Mouse (Mus musculus): Measurements from ENCODE around the gene Sco1. TPM values are rescaled to one million over a fixed set of nuclear protein-coding genes. Genes with fewer than 3 reads are reported as not detected.

Gene Sco1
- polyA plus RNA-seq, 1 experiment from 2014 or later, result 12.7 TPM

DNA sequence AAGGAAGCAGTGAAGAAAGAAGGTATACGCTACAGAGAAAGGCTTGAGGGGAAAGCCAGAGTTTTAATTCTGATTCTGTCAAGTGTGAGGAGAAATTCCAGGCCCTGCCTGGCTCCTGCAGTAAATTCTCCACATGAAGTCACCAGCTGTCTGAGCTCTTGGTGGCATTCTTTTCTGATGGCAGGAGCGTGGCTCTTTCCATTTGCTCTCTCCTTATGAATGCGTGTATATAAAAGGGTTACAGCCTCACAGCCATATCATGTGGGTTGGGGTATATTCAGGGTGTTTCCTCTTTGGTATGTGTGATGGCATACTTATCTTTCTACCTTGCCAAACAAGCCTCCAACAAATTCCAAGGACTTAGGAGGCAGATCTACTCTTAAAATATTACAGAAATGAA is 10.3 kb downstream of the Sco1 start:
- ATAC-seq, result no peak
- Histone ChIP-seq H3K27me3 (replicated peaks; ENCODE audit: control insufficient read depth, insufficient read depth, low read length) (no peaks in the 10 kb centered on the region), H3K4me2 (ENCODE audit: low read length) (no peak overlapping the region), H3K4me1 (replicated peaks; ENCODE audit: control insufficient read depth, insufficient read depth, low read length) (no peaks in the 10 kb centered on the region), H3K9ac (replicated peaks; ENCODE audit: low read depth, low read length) (no peak overlapping the region), H3K36me3 (ENCODE audit: control insufficient read depth, insufficient read depth) (peaks cover 33% of the 10 kb centered on the region), H3K27ac (ENCODE audit: low read length) (no peak overlapping the region), H3K9me3 (ENCODE audit: control insufficient read depth, low read length) (no peaks in the 10 kb centered on the region), H3K4me3 (replicated peaks; ENCODE audit: low read length) (no peak overlapping the region)
- WGBS, result 93% methylated on average over 3 of the region's 3 CpGs

DNA sequence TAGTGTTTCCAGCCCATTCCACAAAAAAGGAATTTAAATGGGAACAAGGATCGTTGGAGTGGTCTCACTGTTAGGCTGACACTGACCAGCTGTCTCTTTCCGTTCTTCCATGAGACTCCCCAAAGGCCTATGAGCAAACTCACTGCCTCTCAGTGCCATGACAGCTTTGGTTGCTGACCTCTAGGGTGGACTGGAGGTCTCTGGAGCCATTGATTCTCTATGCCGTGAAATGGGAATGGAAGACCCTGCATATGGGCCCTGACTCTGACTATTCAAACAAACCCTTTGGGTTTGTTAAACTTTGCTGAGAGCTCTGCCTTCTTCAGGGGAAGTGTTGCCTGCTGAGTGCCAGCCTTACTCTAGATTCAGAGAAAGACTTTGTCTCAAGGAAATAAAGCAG is 15.3 kb downstream of the Sco1 start:
- H3K27ac ChIP-seq (ENCODE audit: low read length), result no peak overlapping the region
- H3K9ac ChIP-seq (replicated peaks; ENCODE audit: low read depth, low read length), result no peak overlapping the region
- no peak overlapping the region for H3K4me2 ChIP-seq (ENCODE audit: low read length)
- no peaks in the 10 kb centered on the region for H3K27me3 ChIP-seq (replicated peaks; ENCODE audit: control insufficient read depth, insufficient read depth, low read length)
- H3K36me3 ChIP-seq (ENCODE audit: control insufficient read depth, insufficient read depth), result peaks cover 21% of the 10 kb centered on the region
- ATAC-seq, result no peak
- no peak overlapping the region for H3K4me3 ChIP-seq (replicated peaks; ENCODE audit: low read length)
- 91% methylated on average over 3 of the region's 3 CpGs for WGBS
- H3K4me1 ChIP-seq (replicated peaks; ENCODE audit: control insufficient read depth, insufficient read depth, low read length), result no peaks in the 10 kb centered on the region
- H3K9me3 ChIP-seq (ENCODE audit: control insufficient read depth, low read length), result no peaks in the 10 kb centered on the region

DNA sequence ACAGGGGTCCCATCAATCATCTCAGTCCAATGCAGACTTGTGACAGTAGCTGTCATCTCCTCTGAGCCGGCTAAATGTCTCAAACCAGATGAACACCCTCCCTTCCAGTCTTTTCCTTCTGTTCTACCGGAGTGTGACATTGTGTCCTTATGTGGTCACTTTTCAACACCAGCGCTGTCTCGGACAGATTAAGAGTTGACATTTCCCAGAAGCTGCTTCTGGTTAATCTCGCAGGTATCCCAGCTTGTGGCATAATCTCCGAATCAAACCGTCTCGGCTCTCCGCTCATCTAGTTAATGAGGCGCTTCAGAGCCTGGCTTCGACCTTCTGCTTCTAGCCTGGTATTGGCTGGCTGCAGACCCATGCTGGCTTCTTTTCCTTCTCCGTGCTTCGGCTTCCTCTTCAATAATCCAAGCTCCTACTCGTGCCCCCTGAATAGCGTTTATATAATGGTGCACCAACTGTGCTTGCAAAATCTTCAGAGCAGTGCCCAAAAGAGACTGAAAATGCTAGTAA is 20.2 kb downstream of the Sco1 start:
- H3K4me3 ChIP-seq (replicated peaks; ENCODE audit: low read length), result no peak overlapping the region
- no peak for ATAC-seq
- no peaks in the 10 kb centered on the region for H3K36me3 ChIP-seq (ENCODE audit: control insufficient read depth, insufficient read depth)
- H3K4me1 ChIP-seq (replicated peaks; ENCODE audit: control insufficient read depth, insufficient read depth, low read length), result no peaks in the 10 kb centered on the region
- no peaks in the 10 kb centered on the region for H3K9me3 ChIP-seq (ENCODE audit: control insufficient read depth, low read length)
- no peaks in the 10 kb centered on the region for H3K27me3 ChIP-seq (replicated peaks; ENCODE audit: control insufficient read depth, insufficient read depth, low read length)
- H3K9ac ChIP-seq (replicated peaks; ENCODE audit: low read depth, low read length), result no peak overlapping the region
- H3K27ac ChIP-seq (ENCODE audit: low read length), result no peak overlapping the region
- no peak overlapping the region for H3K4me2 ChIP-seq (ENCODE audit: low read length)
- WGBS, result 76% methylated on average over 15 of the region's 15 CpGs

DNA sequence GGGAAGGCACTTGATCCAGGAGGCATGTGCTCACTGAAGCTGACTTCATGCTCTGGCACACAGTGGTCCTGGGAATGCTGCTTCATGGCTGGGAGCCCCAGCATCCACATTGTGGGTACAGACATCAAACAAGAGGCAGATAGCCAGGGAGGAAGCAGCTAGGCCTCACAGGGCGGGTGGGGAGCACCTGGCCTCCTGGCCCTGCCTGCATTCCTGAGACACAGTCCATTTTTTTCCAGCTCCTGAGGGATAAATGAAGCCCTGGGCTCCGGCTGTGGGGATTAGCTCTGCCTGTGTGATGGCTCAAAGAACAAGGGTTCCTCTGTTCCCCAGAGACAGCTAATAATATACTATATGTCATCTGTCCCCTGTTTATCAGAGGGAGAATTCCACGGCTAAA is 22.6 kb downstream of the Sco1 start:
- 23% methylated on average over 3 of the region's 3 CpGs for WGBS
- no peaks in the 10 kb centered on the region for H3K27me3 ChIP-seq (replicated peaks; ENCODE audit: control insufficient read depth, insufficient read depth, low read length)
- no peaks in the 10 kb centered on the region for H3K4me1 ChIP-seq (replicated peaks; ENCODE audit: control insufficient read depth, insufficient read depth, low read length)
- H3K9me3 ChIP-seq (ENCODE audit: control insufficient read depth, low read length), result no peaks in the 10 kb centered on the region
- ATAC-seq, result no peak
- no peak overlapping the region for H3K4me2 ChIP-seq (ENCODE audit: low read length)
- H3K9ac ChIP-seq (replicated peaks; ENCODE audit: low read depth, low read length), result no peak overlapping the region
- H3K4me3 ChIP-seq (replicated peaks; ENCODE audit: low read length), result no peak overlapping the region
- no peak overlapping the region for H3K27ac ChIP-seq (ENCODE audit: low read length)
- H3K36me3 ChIP-seq (ENCODE audit: control insufficient read depth, insufficient read depth), result no peaks in the 10 kb centered on the region

DNA sequence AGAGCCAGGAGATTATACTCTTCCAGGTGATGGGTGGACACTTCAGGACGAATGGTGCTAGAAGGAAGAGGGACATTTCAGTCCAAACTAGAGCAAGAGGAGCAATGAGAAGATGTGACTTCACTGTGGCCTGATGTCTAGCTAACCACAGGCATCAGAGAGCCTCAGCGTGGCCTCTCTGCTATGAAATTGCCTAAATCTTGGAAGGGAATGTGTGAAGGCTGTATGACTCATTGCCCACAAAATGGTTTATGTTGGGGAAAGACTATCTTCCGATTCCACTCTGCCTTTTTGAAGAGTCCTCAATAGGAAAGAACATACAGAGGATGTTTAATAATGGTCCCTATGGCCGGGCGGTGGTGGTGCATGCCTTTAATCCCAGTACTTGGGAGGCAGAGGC is 24.3 kb downstream of the Sco1 start:
- Histone ChIP-seq H3K9me3 (ENCODE audit: control insufficient read depth, low read length) (no peaks in the 10 kb centered on the region), H3K4me3 (replicated peaks; ENCODE audit: low read length) (no peak overlapping the region), H3K27me3 (replicated peaks; ENCODE audit: control insufficient read depth, insufficient read depth, low read length) (no peaks in the 10 kb centered on the region), H3K4me1 (replicated peaks; ENCODE audit: control insufficient read depth, insufficient read depth, low read length) (no peaks in the 10 kb centered on the region), H3K36me3 (ENCODE audit: control insufficient read depth, insufficient read depth) (no peaks in the 10 kb centered on the region), H3K27ac (ENCODE audit: low read length) (no peak overlapping the region), H3K9ac (replicated peaks; ENCODE audit: low read depth, low read length) (no peak overlapping the region), H3K4me2 (ENCODE audit: low read length) (no peak overlapping the region)
- no peak for ATAC-seq
- WGBS, result 90% methylated on average over 5 of the region's 5 CpGs

DNA sequence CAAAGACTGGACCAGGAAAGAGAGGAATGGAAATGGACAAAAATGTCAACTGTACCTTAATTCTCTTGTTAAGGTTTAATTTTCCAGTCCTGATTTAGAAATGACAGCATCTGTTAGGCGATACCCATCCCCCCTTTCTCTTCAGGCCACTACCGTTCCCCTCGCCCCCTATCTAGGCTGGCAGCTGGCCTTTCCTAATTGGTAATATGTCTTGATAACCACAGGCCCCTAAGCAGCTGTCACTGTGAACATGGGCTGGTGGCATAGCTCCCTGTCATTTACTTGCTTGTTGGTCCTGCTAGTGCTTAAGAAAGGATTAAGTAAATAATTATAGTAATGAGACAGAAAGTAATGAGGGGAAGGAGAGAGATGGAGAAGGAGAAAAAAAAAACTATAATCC is 25.0 kb downstream of the Sco1 start:
- Histone ChIP-seq H3K9ac (replicated peaks; ENCODE audit: low read depth, low read length) (no peak overlapping the region), H3K4me2 (ENCODE audit: low read length) (no peak overlapping the region), H3K27me3 (replicated peaks; ENCODE audit: control insufficient read depth, insufficient read depth, low read length) (no peaks in the 10 kb centered on the region), H3K27ac (ENCODE audit: low read length) (no peak overlapping the region), H3K4me3 (replicated peaks; ENCODE audit: low read length) (no peak overlapping the region), H3K4me1 (replicated peaks; ENCODE audit: control insufficient read depth, insufficient read depth, low read length) (no peaks in the 10 kb centered on the region), H3K36me3 (ENCODE audit: control insufficient read depth, insufficient read depth) (no peaks in the 10 kb centered on the region), H3K9me3 (ENCODE audit: control insufficient read depth, low read length) (no peaks in the 10 kb centered on the region)
- WGBS, result 39% methylated on average over 3 of the region's 3 CpGs
- no peak for ATAC-seq

DNA sequence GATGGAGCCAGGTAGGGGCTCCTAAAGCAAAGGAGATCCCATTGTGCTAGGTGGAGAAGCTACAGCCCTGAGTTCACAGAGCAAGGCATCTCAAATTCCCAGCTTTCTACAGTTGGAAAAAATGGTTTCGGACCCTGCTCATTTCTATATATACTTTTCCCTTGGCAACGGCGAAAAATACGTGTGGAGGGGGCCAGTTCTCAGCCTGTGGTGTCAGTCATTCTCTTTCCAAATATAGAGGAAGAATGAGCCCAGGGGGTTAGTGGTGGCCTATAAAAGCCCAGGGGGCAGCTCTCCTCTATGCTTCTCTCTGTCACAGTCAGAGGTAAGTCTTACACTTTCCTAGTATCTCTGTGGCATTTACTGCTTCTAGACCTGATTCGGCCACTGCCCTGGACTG is 25.5 kb downstream of the Sco1 start, which contains the start of gene Myh3:
TSS of gene Myh3 (plus strand) at position 301 of the 400 bp plus-strand sequence.
- WGBS, result 84% methylated on average over 5 of the region's 5 CpGs
- no peaks in the 10 kb centered on the region for H3K4me1 ChIP-seq (replicated peaks; ENCODE audit: control insufficient read depth, insufficient read depth, low read length)
- no peak for ATAC-seq
- H3K4me2 ChIP-seq (ENCODE audit: low read length), result no peak within 1 kb of the TSS
- no peak within 1 kb of the TSS for H3K27ac ChIP-seq (ENCODE audit: low read length)
- no peak within 1 kb of the TSS for H3K4me3 ChIP-seq (replicated peaks; ENCODE audit: low read length)
- H3K36me3 ChIP-seq (ENCODE audit: control insufficient read depth, insufficient read depth), result no peaks in the 10 kb centered on the region
- H3K27me3 ChIP-seq (replicated peaks; ENCODE audit: control insufficient read depth, insufficient read depth, low read length), result no peaks in the 10 kb centered on the region
- H3K9me3 ChIP-seq (ENCODE audit: control insufficient read depth, low read length), result no peaks in the 10 kb centered on the region
- no peak within 1 kb of the TSS for H3K9ac ChIP-seq (replicated peaks; ENCODE audit: low read depth, low read length)

DNA sequence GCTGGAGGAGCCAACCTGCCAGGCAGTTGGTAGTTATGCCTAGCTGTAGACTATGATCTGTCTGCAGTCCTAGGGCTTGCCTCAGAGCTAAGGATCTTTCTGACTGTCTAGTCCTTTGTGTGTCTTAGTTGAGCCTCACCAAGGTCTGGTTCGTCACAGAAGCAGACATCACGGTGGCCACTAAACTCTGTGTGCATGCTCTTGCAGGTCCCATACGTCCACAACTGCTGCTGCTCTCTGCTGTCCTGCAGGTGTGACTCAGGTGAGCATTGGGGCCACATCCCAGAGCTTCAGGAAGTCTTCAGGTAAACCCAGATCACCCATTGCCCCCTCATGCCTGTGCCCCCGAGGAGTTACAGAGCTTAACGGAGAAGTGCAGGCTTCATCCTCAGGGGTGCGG is 26.4 kb downstream of the Sco1 start:
- WGBS, result 94% methylated on average over 6 of the region's 6 CpGs
- H3K4me1 ChIP-seq (replicated peaks; ENCODE audit: control insufficient read depth, insufficient read depth, low read length), result no peaks in the 10 kb centered on the region

DNA sequence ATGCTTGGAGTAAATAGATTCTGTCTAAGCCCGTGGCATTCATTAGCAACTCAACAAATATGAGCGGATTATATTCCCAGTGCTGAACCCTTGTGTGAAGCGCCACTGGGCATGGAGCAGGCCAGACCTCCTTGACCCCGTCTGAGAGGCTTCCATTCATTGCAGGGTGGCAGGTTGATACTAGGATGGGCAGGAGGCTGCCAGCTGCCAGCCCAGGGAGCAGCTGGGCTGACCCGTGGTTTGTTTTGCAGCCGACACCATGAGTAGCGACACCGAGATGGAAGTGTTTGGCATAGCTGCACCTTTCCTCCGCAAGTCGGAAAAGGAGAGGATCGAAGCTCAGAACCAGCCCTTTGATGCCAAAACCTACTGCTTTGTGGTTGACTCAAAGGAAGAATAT is 27.3 kb downstream of the Sco1 start:
- Histone ChIP-seq H3K4me3 (replicated peaks; ENCODE audit: low read length) (no peak overlapping the region), H3K36me3 (ENCODE audit: control insufficient read depth, insufficient read depth) (no peaks in the 10 kb centered on the region), H3K4me1 (replicated peaks; ENCODE audit: control insufficient read depth, insufficient read depth, low read length) (no peaks in the 10 kb centered on the region), H3K9ac (replicated peaks; ENCODE audit: low read depth, low read length) (no peak overlapping the region), H3K27ac (ENCODE audit: low read length) (no peak overlapping the region), H3K27me3 (replicated peaks; ENCODE audit: control insufficient read depth, insufficient read depth, low read length) (0 out of 2 replicates have a peak, but pooled peaks cover 7% of the 10 kb centered on the region), H3K9me3 (ENCODE audit: control insufficient read depth, low read length) (no peaks in the 10 kb centered on the region), H3K4me2 (ENCODE audit: low read length) (no peak overlapping the region)
- 56% methylated on average over 11 of the region's 11 CpGs for WGBS
- ATAC-seq, result no peak

More for the DNA sequence above, 26.4 kb downstream of the Sco1 start:
- no peak overlapping the region for H3K4me2 ChIP-seq (ENCODE audit: low read length)
- H3K36me3 ChIP-seq (ENCODE audit: control insufficient read depth, insufficient read depth), result no peaks in the 10 kb centered on the region
- H3K4me3 ChIP-seq (replicated peaks; ENCODE audit: low read length), result no peak overlapping the region
- H3K9ac ChIP-seq (replicated peaks; ENCODE audit: low read depth, low read length), result no peak overlapping the region
- H3K27ac ChIP-seq (ENCODE audit: low read length), result no peak overlapping the region
- H3K27me3 ChIP-seq (replicated peaks; ENCODE audit: control insufficient read depth, insufficient read depth, low read length), result no peaks in the 10 kb centered on the region
- ATAC-seq, result no peak
- H3K9me3 ChIP-seq (ENCODE audit: control insufficient read depth, low read length), result no peaks in the 10 kb centered on the region

DNA sequence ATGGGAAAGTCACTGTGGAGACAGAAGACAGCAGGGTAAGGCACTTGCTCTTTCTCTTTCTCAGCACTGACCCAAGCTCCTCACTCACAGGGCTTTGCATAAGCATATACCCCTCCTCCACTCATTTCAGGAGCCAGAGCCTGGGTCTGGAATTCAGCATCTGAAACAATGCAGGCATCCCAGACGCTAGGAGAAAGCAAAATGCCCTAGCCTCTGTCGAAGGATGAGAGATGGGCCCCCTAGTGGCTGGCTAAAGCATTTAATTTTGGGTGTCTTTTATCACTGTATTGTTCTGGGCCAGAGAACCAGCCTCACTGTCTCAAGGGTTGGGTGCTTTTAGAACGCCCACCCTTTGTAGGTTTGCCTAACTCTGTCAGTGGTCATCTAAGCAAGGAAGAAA is 27.7 kb downstream of the Sco1 start:
- no peaks in the 10 kb centered on the region for H3K36me3 ChIP-seq (ENCODE audit: control insufficient read depth, insufficient read depth)
- H3K9ac ChIP-seq (replicated peaks; ENCODE audit: low read depth, low read length), result no peak overlapping the region
- no peak overlapping the region for H3K4me3 ChIP-seq (replicated peaks; ENCODE audit: low read length)
- no peaks in the 10 kb centered on the region for H3K9me3 ChIP-seq (ENCODE audit: control insufficient read depth, low read length)
- H3K4me2 ChIP-seq (ENCODE audit: low read length), result no peak overlapping the region
- peak; percentile 71 for ATAC-seq
- no peak overlapping the region for H3K27ac ChIP-seq (ENCODE audit: low read length)
- WGBS, result 2% methylated on average over 3 of the region's 3 CpGs
- H3K4me1 ChIP-seq (replicated peaks; ENCODE audit: control insufficient read depth, insufficient read depth, low read length), result no peaks in the 10 kb centered on the region
- peaks cover 11% of the 10 kb centered on the region; the same call in 1 of the 2 replicates for H3K27me3 ChIP-seq (replicated peaks; ENCODE audit: control insufficient read depth, insufficient read depth, low read length)

All from forebrain, embryonic 16.5 days (tissue).